Mouse (Mus musculus): ENCODE measurements around the gene Rapgef2.

- TF ChIP-seq GATA1 (IDR thresholded peaks at IDR 0.05; ENCODE audit: borderline replicate concordance, low read length): no peak
- TF ChIP-seq FLI1 (IDR thresholded peaks at IDR 0.05; ENCODE audit: low read length): no peak
Observed at GRCm38 (mm10) chr3:79233478-79234415, 52.6 kb downstream of the Rapgef2 start.

All from megakaryocyte, embryonic 14.5 days (primary cell).